Mouse (Mus musculus): Measurements from ENCODE around the gene Ndufa10.

GRCm38 (mm10) chr1:92400556-92400955 lies 73.1 kb downstream of the Ndufa10 start:
- TF ChIP-seq CTCF (IDR thresholded peaks at IDR 0.05; ENCODE audit: insufficient read depth, low read length) (no peak), POLR2A (IDR thresholded peaks at IDR 0.05; ENCODE audit: borderline replicate concordance, extremely low read depth, low read depth, low read length) (no peak)

Data from lung, adult 2 months (tissue).